Mouse (Mus musculus) T-helper 17 cell (primary cell): ENCODE measurements around the gene Zfp819.

Source experiments
- in situ Hi-C, 2 experiments: fragments of 300-600 bp; cut with MboI, MseI; formaldehyde crosslinking; loops; 1 replicate in 1 of 2; 2 replicates in 1 of 2; pipeline ENCODE4 v1.15.1; 2025; ENCODE audit warnings: high pct_unique_total_duplicates in 2 of 2

Gene Zfp819

DNA sequence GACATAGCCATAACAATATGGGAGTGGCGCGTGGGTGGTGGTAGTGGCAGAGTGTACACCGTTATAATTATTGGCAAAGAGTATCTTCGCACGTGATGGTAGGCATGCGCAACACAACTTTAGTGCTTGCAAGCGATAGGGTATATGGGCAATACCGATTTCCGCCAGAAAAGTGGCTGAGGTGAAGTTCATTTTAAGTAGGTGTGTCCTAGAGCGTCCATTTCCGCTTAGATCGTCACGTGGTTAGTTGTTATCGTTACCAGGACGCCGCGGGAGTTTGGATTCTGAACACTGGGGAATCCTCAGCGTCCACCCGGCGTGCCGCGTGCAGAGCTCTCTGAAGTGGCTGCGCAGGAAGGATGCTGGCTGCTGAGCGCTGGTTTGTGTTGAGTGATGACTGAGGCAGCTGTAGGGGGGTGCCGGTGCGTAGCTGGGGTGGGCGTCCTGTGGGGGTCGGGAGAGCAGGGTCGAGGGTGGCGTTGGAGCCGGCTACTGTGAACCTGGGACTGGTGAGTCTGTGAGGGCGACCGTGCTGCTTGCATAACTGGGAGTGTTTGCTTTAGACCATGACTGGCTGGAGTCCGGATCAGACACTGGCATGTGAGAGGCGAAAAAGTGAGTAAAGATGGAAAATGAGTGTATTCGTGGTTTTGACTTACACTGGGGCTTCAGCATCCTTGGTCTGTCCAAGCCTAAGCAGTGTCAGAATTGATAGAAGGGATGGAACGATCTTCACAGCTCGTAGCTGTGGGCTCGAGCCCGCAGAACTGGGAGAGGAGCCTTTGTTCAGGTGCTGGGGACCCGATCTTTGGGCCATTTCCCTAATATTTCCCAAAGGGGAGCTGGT is at the start of gene Zfp819:
Gene Zfp819 (plus strand): TSS at position 274 of the 847 bp plus-strand sequence.
- in situ Hi-C loops: no loop called here

DNA sequence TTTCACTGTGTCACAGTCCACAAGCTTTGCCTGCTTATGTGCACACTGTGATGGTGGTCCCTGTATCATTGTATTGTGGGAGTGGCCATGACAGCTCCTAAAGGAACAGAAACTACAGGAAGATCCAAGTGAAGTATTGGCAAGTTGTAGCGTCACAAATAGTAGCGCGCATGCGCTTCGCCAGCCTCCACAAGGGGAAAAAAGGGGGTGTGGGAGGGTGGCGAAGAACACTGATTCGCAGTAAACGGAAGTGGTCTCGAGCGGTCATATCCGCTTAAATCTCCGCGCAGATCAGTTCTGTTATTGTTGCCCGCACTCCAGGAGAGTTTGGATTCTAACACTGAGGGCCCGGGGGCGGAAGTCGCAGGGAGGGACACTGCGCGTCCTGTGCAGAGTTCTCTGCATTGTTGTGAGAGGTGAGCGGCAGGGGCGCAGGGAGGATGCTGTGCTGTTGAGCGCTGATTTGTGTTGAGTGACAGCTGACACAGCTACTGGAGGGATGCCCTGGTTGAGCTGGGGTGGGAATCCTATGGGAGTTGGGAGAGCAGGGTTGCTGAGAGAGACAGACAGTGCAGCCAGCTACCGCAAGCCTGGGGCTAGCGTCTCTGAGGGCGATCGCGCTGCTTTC is 44.8 kb upstream of the Zfp819 start, which contains the start of gene Zfp658:
Gene Zfp658 (plus strand): TSS at position 251 of the 628 bp plus-strand sequence.
- in situ Hi-C loops: loop anchor here (5.0 to 25.0 kb wide), 2 partner anchors 85 to 1925 kb away; partner anchors contain the start of gene Zfp788 (in 1 of the 2)

DNA sequence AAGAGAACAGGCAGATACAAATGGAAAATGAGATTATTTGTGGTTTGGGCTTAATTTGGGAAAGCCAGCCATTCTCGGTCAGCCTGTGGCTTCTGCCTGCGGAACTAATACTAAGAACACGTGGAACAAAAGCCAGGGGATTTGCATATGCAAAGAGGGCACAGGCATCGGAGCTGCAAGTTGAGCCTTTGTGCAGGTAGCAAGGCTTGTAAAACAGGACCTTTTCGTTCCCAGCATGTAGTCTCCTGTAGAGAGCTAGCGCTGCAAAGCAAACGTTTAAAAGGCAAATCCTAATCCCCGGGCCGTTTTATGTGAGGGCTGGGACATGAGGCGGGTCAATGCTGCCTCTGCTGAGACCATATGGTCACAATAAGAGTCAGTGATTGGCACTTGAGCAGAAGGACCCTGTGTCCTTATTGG is 44.3 kb upstream of the Zfp819 start:
- in situ Hi-C loops: loop anchor here (5.0 to 25.0 kb wide), 2 partner anchors 85 to 1925 kb away; partner anchors contain the start of gene Zfp788 (in 1 of the 2)

GRCm38 (mm10) chr7:43563300-43563699 is 43.7 kb upstream of the Zfp819 start:
- in situ Hi-C loops: loop anchor here (5.0 to 25.0 kb wide), 2 partner anchors 86 to 1926 kb away; partner anchors contain the start of gene Zfp788 (in 1 of the 2)

- in situ Hi-C loops: loop anchor here in 1 of 2 experiments (5.0 to 25.0 kb wide), 2 partner anchors 49 to 1934 kb away; partner anchors contain the start of gene Zfp788
Measured at GRCm38 (mm10) chr7:43571216-43571615, 35.8 kb upstream of the Zfp819 start.

GRCm38 (mm10) chr7:43579440-43580171 is 27.4 kb upstream of the Zfp819 start, which contains the start of gene Zfp719:
TSS of gene Zfp719 (plus strand) at chr7:43579610.
- in situ Hi-C loops: loop anchor here (5.0 to 10.0 kb wide), 3 partner anchors 93 to 725 kb away; partner anchors contain the start of genes Ctu1 (in 2 of the 2) and Clec11a (in 1 of the 2)

- in situ Hi-C loops: loop anchor here (5.0 to 10.0 kb wide), 3 partner anchors 92 to 724 kb away; partner anchors contain the start of genes Ctu1 (in 2 of the 2) and Clec11a (in 1 of the 2)
Measured at GRCm38 (mm10) chr7:43580526-43580925, 26.4 kb upstream of the Zfp819 start.

- in situ Hi-C loops: loop anchor here (5.0 to 10.0 kb wide), 3 partner anchors 88 to 720 kb away; partner anchors contain the start of genes Ctu1 (in 2 of the 2) and Clec11a (in 1 of the 2)
Measured at GRCm38 (mm10) chr7:43584790-43585189, 22.2 kb upstream of the Zfp819 start.

- in situ Hi-C loops: no loop called here
Measured at GRCm38 (mm10) chr7:43601884-43602283, 5.1 kb upstream of the Zfp819 start.

DNA sequence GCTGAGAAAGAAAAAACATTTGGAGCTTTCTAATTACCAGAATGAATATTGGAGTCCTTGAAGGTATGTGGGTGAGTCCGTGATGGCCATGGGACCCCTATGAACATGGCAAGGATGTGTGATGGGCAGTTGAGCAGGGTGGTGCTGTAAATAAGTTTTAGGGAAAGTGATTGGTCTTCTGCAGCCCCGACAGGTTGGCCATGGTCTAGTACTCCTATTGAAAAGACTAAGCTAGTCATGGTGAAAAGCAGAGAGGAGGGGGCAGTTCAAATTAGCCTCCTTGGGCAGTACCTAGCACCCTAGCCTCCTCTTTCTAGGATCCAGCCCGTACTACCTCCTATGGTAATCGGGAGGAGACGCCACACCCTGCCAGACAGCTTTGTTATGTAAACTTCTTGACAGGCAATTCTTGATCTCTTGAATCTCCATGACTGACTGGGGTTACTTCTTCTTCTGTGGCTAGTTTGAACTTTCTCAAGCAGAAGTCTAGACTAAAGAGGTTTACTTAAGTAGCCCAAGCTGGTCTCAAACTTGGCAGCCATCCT is 846 bp downstream of the Zfp819 start:
- in situ Hi-C loops: no loop called here

- in situ Hi-C loops: no loop called here
Measured at GRCm38 (mm10) chr7:43608316-43608824, 1.4 kb downstream of the Zfp819 start.

GRCm38 (mm10) chr7:43613816-43614551 is 7.0 kb downstream of the Zfp819 start:
- in situ Hi-C loops: no loop called here

DNA sequence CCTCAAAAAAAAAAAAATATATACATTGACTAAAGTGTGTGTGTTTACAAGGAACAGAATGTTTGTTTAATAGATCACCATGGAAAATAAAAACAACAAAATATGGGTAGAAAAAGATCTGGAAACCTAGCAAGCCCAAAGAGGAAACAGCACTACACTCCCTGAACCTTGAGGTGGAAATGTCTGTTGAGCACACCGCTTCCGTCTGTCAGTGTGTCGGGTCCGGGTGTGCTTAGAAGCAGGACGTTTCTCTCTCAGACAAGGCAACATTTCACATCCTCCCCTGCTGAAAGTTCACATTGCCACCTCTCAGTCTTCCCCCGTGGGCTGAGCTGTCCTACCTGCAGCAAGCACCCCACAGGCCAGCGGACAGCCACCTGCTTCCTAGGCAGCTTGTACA is 16.0 kb downstream of the Zfp819 start:
- in situ Hi-C loops: no loop called here

GRCm38 (mm10) chr7:43623819-43624218 is 16.9 kb downstream of the Zfp819 start:
- in situ Hi-C loops: no loop called here

DNA sequence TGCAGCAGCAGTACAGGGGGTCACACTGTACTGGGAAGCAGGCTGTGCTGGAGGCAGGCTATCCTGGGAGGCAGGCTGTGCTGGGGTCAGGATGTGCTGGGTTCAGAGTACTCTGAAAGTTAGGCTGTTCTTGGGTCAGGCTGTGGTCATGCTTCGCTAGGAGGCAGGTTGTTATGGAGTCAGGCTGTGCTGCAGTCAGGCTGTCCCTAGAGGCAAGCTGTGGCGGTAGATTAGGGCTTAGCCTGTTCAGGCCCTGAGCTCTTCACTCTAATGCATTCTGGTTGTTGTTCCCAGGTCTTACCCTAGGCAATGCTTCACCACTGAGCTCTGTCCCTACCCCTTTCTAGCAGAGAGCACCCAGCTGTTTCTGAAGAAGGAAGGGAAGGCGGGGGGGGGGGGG is 18.1 kb downstream of the Zfp819 start:
- in situ Hi-C loops: no loop called here

GRCm38 (mm10) chr7:43625794-43626422 is 18.9 kb downstream of the Zfp819 start:
- in situ Hi-C loops: no loop called here

DNA sequence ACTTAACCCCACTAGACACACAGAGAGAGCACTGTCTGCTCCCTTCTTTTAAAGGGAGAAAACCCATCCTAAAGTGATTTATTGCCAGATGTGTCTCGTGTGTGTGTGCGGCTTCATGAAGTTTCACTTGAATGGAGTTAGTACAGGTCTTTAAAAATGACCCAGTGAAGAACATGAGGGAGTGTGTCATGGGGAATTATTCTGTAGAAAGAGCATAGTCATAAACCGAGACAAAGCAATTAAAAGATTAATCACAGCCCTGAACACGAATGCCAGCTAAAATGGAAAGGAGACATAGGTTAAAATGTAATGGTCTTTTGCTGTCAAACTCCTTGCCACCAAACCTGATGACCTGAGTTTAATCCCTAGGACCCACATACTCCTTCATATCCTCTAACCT is 27.0 kb downstream of the Zfp819 start:
- in situ Hi-C loops: no loop called here

DNA sequence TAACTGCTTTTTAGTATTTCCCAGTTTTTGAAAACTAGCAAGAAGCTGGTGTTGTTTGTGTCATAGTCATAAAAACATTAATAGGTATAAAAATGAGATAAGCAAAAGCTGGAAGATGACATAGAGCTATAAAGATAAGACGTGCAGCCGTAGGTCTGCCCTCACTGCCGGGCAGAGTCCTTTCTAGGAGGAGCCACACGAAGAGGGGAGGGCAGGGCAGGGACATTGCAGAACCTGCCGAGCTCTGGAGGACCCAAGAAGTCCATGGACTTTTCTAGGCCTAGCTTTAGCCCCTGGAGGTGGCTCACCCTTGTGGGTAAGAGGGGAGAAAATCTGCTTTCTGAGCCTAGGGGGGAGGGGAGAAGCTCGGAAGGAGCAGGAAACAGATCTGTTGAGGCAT is 27.5 kb downstream of the Zfp819 start, which contains the start of gene Ceacam18:
Gene Ceacam18 (plus strand): TSS at position 208 of the 400 bp plus-strand sequence.
- in situ Hi-C loops: no loop called here

DNA sequence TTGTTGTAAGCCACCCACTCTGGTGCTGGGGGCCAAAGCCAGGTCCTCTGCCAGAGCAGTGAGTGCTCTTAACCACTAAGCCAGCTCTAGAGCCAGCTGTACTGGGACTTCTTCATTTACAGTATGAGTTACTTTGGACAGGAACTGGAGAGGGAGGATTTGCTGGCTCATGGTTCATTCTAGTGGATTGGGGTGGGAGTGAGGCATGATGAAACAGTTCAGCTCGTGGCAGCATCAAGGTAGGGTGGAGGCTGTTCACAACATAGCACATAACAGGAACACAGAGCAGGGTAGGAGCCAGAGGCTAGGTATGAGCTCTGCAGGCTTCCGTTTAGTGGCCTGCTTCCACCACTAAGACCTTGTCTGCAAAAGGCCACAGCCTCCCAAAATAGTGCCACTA is 29.2 kb downstream of the Zfp819 start:
- in situ Hi-C loops: no loop called here
